Mouse (Mus musculus) small intestine, adult 2 months (tissue): Measurements from ENCODE around the gene Fto. TPM values are rescaled to one million over a fixed set of nuclear protein-coding genes. Genes with fewer than 3 reads are reported as not detected.

ENCODE experiments used
- H3K27ac ChIP-seq: fragments of 200-500 bp; 2 replicates; pipeline ENCODE4 v1.5.1; 2012; ENCODE audit warnings: low read depth, low read length, control low read depth, inconsistent platforms; ENCODE audit not compliant: insufficient read depth
- H3K27me3 ChIP-seq: fragments of 200-500 bp; 2 replicates; pipeline ENCODE4 v1.6.1; 2012; ENCODE audit warnings: mild to moderate bottlenecking, moderate library complexity, low read length, inconsistent platforms; ENCODE audit not compliant: control insufficient read depth, insufficient read depth
- H3K36me3 ChIP-seq: fragments of 200-500 bp; 2 replicates; pipeline ENCODE4 v1.6.1; 2012; ENCODE audit warnings: mild to moderate bottlenecking, low read length, control low read depth, inconsistent platforms; ENCODE audit not compliant: control insufficient read depth, insufficient read depth
- H3K4me1 ChIP-seq: fragments of 200-500 bp; 2 replicates; pipeline ENCODE4 v1.6.1; 2012; ENCODE audit warnings: low read length, inconsistent platforms, mixed read lengths; ENCODE audit not compliant: control insufficient read depth, insufficient read depth, insufficient read length
- H3K4me3 ChIP-seq: fragments of 200-500 bp; 2 replicates; pipeline ENCODE4 v1.5.1; 2012; ENCODE audit warnings: low read depth, mild to moderate bottlenecking, control low read depth, inconsistent platforms, low read length, moderate library complexity
- CTCF ChIP-seq: fragments of 200-500 bp; IDR thresholded peaks from 2 replicates; pipeline ENCODE4 v1.5.1; 2012; ENCODE audit warnings: low read depth, mild to moderate bottlenecking, control low read depth, inconsistent platforms, low read length, moderate library complexity, mixed read lengths; ENCODE audit not compliant: insufficient replicate concordance, insufficient read length; ENCODE audit errors: extremely low read depth
- POLR2A ChIP-seq: fragments of 200-500 bp; IDR thresholded peaks from 2 replicates; pipeline ENCODE4 v1.6.1; 2012; ENCODE audit warnings: low read depth, mild to moderate bottlenecking, control low read depth, inconsistent platforms, low read length, moderate library complexity
- WGBS: fragments of 180-500 bp; shearing (Covaris S2); methylation state at CpG from one replicate; pipeline ENCODE4 v1.1.7; 2018; 5-methylcytosine and 5-hydroxymethylcytosine counted together
- polyA plus RNA-seq: library from polyadenylated mRNA; depleted of rRNA; stranded (reverse); fragments of >200 nt; gene quantifications from 2 replicates; pipeline ENCODE4 v1.2.3, GENCODE M21; 2012

Gene Fto
- polyA plus RNA-seq, 1 experiment = 7.3 TPM

DNA sequence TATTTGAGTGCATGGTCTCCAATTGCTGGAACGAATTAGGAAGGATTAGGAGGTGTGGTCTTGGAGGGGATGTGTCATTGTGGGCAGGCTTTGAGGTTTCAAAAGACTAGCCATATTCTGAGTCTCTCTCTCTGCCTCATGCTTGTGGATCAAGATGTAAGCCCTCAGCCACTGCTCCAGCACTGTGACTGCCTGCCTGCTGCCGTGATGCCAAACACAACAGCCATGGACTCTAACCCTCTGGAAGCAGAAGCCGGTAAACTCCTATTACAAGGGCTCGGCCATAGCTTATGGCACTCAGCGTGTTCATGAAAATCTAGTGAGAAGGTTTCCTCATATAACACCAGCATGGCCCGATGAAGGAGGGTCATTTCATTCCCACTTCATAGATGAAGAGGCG lies 36.5 kb downstream of the Fto start:
- TF ChIP-seq CTCF (no peak), POLR2A (no peak)
- 79% methylated on average over 7 of the region's 7 CpGs for WGBS
- Histone ChIP-seq H3K4me1 (no peaks in the 10 kb centered on the region; the same call in 1 of the 2 replicates), H3K36me3 (no peaks in the 10 kb centered on the region), H3K27ac (no peak overlapping the region), H3K4me3 (no peak overlapping the region), H3K27me3 (no peaks in the 10 kb centered on the region)

DNA sequence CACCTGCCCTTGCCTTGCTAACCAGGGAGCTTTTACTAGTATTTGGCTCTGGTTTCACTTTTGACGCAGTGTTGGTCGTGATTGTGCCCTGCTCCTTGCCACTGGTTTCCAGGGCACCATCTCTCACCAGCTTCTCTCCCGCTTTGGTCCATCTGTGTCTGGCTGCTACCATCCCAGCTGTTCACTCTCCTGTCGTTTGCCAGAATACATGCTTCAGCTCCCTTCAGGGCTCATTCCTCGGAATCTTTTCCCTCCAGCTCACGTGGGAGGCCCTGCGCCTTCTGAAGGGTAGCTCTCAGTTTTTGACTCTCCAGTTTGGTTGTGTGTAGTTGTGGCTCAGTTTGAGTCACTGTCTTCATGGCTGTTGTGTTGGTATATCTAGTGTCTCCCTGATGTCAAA lies 37.3 kb downstream of the Fto start:
- TF ChIP-seq POLR2A (no peak), CTCF (no peak)
- Histone ChIP-seq H3K4me3 (no peak overlapping the region), H3K27me3 (no peaks in the 10 kb centered on the region), H3K4me1 (no peaks in the 10 kb centered on the region; the same call in none of the 2 replicates), H3K27ac (no peak overlapping the region), H3K36me3 (no peaks in the 10 kb centered on the region)
- 50% methylated on average over 7 of the region's 7 CpGs for WGBS

DNA sequence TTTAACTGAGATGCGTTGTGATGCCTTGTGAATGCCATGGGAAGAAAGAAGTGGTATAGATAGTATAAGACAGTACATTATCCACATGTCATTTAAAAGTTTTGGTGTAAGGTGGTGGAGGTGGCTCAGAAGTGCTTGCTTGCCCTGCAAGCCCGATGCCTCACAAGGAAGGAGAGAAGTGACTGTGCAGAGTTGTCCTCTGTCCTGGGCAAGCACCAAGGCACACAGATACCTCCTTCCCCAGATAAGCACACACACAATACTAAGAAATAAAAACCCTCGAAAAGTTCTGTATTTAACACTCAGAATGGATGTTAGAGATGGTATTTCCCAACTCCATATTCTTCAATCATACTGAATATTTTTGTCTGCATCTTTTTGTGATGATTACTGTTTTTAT lies 39.3 kb downstream of the Fto start:
- WGBS = 84% methylated on average over 3 of the region's 3 CpGs
- Histone ChIP-seq H3K4me3 (no peak overlapping the region), H3K36me3 (no peaks in the 10 kb centered on the region), H3K27ac (no peak overlapping the region), H3K27me3 (no peaks in the 10 kb centered on the region), H3K4me1 (no peaks in the 10 kb centered on the region; the same call in none of the 2 replicates)
- TF ChIP-seq CTCF (no peak), POLR2A (no peak)

DNA sequence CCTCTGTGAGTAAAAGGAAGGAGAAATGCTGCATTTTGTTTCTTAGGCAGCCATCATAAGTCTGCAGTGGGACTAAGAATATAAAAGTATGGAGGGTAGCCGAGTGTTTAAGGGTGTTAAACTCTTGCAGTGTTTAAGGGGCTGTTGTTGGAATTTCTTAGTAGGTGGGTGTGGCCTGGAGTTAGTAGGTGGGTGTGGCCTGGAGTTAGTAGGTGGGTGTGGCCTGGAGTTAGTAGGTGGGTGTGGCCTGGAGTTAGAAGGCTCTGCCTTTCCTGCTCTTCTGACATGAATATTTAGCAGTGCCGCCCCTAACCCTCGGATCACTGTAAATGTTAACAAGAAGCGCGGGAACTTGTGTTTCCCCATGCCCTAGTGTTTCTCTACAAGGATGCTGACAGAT lies 39.7 kb downstream of the Fto start:
- Histone ChIP-seq H3K4me1 (no peaks in the 10 kb centered on the region; the same call in none of the 2 replicates), H3K27me3 (no peaks in the 10 kb centered on the region), H3K36me3 (no peaks in the 10 kb centered on the region), H3K27ac (no peak overlapping the region), H3K4me3 (no peak overlapping the region)
- 88% methylated on average over 5 of the region's 5 CpGs for WGBS
- TF ChIP-seq CTCF (no peak), POLR2A (no peak)

DNA sequence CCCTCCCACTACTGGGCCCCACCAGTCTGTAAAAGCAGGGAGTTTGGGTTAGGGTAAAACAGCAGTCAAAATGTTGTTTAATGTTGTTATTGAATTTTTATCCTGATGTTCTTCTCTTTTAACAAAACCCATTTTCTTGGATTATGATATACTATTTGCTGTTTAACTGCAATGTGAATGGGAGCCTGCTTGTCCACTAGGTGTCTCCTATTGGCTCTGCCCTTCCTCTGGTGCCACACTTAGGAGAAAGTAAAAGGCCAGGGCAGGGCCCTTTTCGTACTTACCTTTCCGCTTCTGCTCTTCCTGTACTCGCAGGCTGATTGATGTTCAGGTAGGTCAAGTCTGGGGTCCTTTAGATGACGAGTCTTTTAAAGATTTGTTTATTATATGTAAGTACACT lies 40.6 kb downstream of the Fto start:
- H3K27me3 ChIP-seq = no peaks in the 10 kb centered on the region
- no peak overlapping the region for H3K27ac ChIP-seq
- TF ChIP-seq POLR2A (no peak), CTCF (no peak)
- no peaks in the 10 kb centered on the region; the same call in none of the 2 replicates for H3K4me1 ChIP-seq
- no peaks in the 10 kb centered on the region for H3K36me3 ChIP-seq
- H3K4me3 ChIP-seq = no peak overlapping the region
- 94% methylated on average over 4 of the region's 4 CpGs for WGBS

DNA sequence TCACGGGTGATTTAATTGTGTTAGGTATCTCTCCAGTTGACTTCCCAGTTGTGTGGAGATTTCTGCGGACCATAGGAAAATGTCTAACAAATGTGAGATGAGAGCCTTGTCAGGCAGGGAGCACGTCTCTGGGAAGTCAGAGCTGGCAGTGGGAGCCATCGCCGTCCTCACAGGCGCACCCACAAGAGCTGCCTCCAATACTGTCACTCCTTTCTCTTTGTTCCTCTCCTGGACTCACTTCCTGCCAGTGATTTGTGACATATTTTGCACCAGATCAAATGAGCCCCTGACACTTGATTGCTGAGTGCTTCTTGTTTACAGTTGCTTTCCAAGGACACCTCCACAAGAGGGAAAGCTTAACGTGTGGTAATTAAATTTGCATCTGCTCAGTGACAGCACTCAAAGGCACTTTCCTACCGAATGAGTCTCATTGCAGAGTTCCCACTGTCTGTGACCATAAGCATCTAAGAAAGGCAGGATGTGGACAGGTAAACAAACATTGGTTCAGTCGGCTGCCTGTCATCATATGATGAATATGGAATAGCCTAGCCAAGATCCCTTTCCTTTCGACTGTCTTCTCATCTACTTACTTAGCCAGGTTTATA lies 42.1 kb downstream of the Fto start:
- Histone ChIP-seq H3K36me3 (no peaks in the 10 kb centered on the region), H3K4me1 (no peaks in the 10 kb centered on the region; the same call in 1 of the 2 replicates), H3K4me3 (no peak overlapping the region), H3K27ac (no peak overlapping the region), H3K27me3 (no peaks in the 10 kb centered on the region)
- WGBS = 74% methylated on average over 10 of the region's 10 CpGs
- TF ChIP-seq POLR2A (no peak), CTCF (no peak)

DNA sequence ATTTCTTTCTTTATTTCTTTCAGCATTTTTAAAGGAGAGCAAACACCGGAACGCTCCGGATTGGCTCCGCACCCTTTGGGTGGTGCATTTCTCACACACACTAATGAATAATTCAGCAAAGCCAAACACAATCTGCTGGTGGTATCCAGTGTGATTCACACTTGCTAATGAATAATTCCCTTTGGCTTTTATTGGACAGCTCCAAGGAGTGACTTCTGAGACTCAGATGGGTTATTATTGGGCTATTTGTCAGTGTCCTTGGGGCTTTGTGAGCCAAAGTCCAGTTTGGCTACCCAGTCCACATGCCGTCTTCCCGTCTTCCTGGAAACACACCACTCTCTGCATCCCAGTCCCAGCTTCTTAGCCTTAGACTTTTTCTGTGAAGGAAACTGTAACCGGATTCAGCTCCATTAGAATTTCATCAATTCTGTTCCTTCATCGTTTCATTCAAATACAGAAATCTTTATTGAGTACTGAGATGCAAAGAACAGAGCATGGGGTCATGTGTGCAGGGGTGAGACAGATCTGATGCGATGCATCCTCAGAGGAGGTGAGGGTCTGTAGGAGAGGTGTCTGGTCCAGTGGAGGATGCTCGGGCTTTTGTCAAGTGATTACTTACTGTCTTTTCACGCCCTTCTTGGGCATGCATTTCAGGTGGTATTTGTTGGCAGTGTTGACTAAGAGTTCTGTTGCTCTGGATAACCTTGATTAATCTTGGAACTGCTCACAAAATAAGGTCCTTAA lies 42.8 kb downstream of the Fto start:
- no peak for TF ChIP-seq CTCF
- no peak for TF ChIP-seq POLR2A
- no peaks in the 10 kb centered on the region for H3K27me3 ChIP-seq
- no peaks in the 10 kb centered on the region; the same call in 1 of the 2 replicates for H3K4me1 ChIP-seq
- H3K27ac ChIP-seq = no peak overlapping the region
- no peaks in the 10 kb centered on the region for H3K36me3 ChIP-seq
- H3K4me3 ChIP-seq = no peak overlapping the region
- WGBS = 88% methylated on average over 11 of the region's 11 CpGs
